Mouse (Mus musculus) neural tube, embryonic 11.5 days (tissue): ENCODE results near the gene Poc1b. TPM values are rescaled to one million over a fixed set of nuclear protein-coding genes. Genes with fewer than 3 reads are reported as not detected.

Source experiments
- ATAC-seq: fragments of 200-750 bp; cut with Nextera tagmentation; 2 replicates; pipeline ENCODE4 v1.8.0; 2017; ENCODE audit warnings: moderate number of reproducible peaks, mild to moderate bottlenecking, moderate TSS enrichment, moderate library complexity; ENCODE audit not compliant: insufficient read depth, low FRiP score, low TSS enrichment
- DNase-seq: peaks from one replicate; pipeline ENCODE4 v3.0.0-alpha.2; 2015; ENCODE audit warnings: low spot score
- H3K27ac ChIP-seq: fragments of 300-500 bp; sonication (generic); 2 replicates; pipeline ENCODE4 v1.5.1; 2014; ENCODE audit warnings: low read depth, mild to moderate bottlenecking, low read length
- H3K27me3 ChIP-seq: fragments of 300-500 bp; sonication (generic); 2 replicates; pipeline ENCODE4 v1.6.1; 2014; ENCODE audit warnings: mild to moderate bottlenecking, low read length, mixed read lengths; ENCODE audit not compliant: control insufficient read depth, insufficient read depth
- H3K36me3 ChIP-seq: fragments of 300-500 bp; sonication (generic); 2 replicates; pipeline ENCODE4 v1.6.1; 2014; ENCODE audit warnings: mild to moderate bottlenecking, low read length, moderate library complexity, mixed read lengths; ENCODE audit not compliant: control insufficient read depth, insufficient read depth
- H3K4me1 ChIP-seq: fragments of 300-500 bp; sonication (generic); 2 replicates; pipeline ENCODE4 v1.6.1; 2014; ENCODE audit warnings: low read length, mixed read lengths; ENCODE audit not compliant: control insufficient read depth, insufficient read depth
- H3K4me2 ChIP-seq: fragments of 300-500 bp; sonication (generic); 2 replicates; pipeline ENCODE4 v1.6.1; 2014; ENCODE audit warnings: low read depth, mild to moderate bottlenecking, moderate library complexity
- H3K4me3 ChIP-seq: fragments of 300-500 bp; sonication (generic); 2 replicates; pipeline ENCODE4 v1.5.1; 2014; ENCODE audit warnings: low read depth, low read length
- H3K9ac ChIP-seq: fragments of 300-500 bp; sonication (generic); 2 replicates; pipeline ENCODE4 v1.6.1; 2014; ENCODE audit warnings: mild to moderate bottlenecking, low read length
- H3K9me3 ChIP-seq: fragments of 300-500 bp; sonication (generic); 2 replicates; pipeline ENCODE4 v1.6.1; 2016; ENCODE audit warnings: low read length; ENCODE audit not compliant: control insufficient read depth
- WGBS: fragments of 180-500 bp; shearing (Covaris S2); extraction: QIAGEN DNeasy Blood & Tissue Kit; methylation state at CpG from one replicate; pipeline ENCODE4 v1.1.7; 2014; 5-methylcytosine and 5-hydroxymethylcytosine counted together
- polyA plus RNA-seq: library from polyadenylated mRNA; unstranded; fragments of >200 nt; fragmentation: Nextera tagmentation; extraction: Ambion mirVana; gene quantifications from 2 replicates; pipeline ENCODE4 v1.2.1, GENCODE M21; 2014

The Poc1b gene
- 33.0 and 39.4 TPM in 2 replicates for polyA plus RNA-seq

DNA sequence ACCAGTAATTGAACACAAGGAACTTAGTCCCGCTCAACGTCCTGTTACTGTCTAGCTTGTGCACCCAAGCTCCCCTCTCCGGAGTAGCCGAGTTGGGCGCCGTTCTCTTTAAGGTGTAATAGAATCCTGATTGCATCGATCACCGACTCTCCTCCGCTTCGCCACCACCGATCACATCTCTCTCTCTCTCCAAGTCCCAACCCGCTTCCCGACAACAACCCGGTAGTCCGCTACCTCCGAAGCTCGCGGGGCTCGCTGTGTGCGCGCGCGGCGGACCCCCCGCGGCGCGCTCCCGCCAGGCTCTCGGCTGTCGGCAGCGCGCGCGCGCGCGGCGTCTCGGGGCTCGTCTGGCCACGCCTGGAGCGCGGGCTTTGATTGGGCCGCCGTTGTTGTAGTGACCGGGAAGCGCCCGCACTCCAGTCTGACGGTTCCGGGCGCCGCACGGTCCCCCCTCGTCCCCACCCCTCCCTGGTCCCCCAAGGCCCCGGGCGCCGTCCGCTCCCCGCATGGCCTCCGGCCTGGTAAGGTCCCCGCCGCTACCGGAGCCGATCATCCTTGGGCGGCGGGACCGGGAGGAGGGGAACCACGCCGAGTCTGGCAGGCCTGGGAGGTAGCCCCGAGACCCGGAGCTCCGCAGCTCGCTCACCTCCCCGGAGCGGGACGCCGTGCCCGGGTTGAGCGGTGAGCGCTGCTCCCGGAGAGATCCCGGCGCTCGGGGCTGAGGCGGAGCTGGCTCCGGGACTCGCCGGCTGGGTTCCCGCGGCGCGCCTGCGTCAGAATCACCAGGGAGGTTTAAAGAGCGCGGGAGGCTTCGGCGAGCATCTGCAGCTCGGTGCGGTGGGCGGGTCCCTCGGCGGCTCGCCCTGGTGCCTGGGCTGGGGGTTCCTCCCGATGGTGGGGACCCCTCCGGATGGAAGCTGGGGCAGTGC, at the start of gene Poc1b:
Gene Poc1b, plus strand, starts transcription at position 334 of the 929 bp plus-strand sequence.
- H3K4me3 ChIP-seq: peak within 1 kb of the TSS; percentile 93
- peak within 1 kb of the TSS; percentile 87 for H3K9ac ChIP-seq
- H3K36me3 ChIP-seq: peaks cover 6% of the 10 kb centered on the region
- WGBS: under 1% methylated on average over 86 of the region's 106 CpGs
- DNase-seq: peak; percentile 94
- peaks cover 6% of the 10 kb centered on the region for H3K4me1 ChIP-seq
- H3K27ac ChIP-seq: peak within 1 kb of the TSS; percentile 85
- ATAC-seq: peak; percentile 97
- H3K4me2 ChIP-seq: peak within 1 kb of the TSS; percentile 95
- H3K27me3 ChIP-seq: no peaks in the 10 kb centered on the region
- no peaks in the 10 kb centered on the region for H3K9me3 ChIP-seq

DNA sequence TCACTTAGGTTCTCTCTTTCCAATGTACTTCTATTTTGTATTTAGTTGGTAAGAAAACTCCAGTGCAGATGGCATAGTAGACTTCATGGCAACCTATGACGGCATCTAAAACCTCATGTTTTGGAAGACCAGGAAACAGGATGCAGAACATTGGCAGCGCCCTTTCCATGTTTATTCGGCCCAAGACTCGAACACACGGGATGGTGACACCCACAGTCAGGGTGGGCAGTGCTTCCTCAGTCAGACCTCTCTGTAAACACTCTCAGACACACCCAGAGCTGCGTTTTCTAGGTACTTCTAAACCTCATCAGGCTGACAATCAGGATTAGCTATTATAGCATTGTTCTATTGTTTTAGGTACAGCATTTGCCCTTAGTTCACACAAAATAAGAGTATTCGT, 46.2 kb upstream of the Poc1b start:
- no peaks in the 10 kb centered on the region for H3K27me3 ChIP-seq
- no peak overlapping the region for H3K9ac ChIP-seq
- H3K36me3 ChIP-seq: no peaks in the 10 kb centered on the region
- DNase-seq: no peak
- no peaks in the 10 kb centered on the region for H3K4me1 ChIP-seq
- H3K4me3 ChIP-seq: no peak overlapping the region
- no peak overlapping the region for H3K27ac ChIP-seq
- H3K4me2 ChIP-seq: no peak overlapping the region
- no peak for ATAC-seq
- WGBS: 92% methylated on average over 7 of the region's 7 CpGs
- H3K9me3 ChIP-seq: no peaks in the 10 kb centered on the region

GRCm38 (mm10) chr10:99061418-99061817, 45.4 kb upstream of the Poc1b start:
- DNase-seq (no peak), ATAC-seq (no peak)
- H3K4me2 ChIP-seq: no peak overlapping the region
- no peak overlapping the region for H3K4me3 ChIP-seq
- H3K4me1 ChIP-seq: no peaks in the 10 kb centered on the region
- H3K9ac ChIP-seq: no peak overlapping the region
- H3K36me3 ChIP-seq: no peaks in the 10 kb centered on the region
- no peaks in the 10 kb centered on the region for H3K27me3 ChIP-seq
- WGBS: 93% methylated on average over 10 of the region's 10 CpGs
- no peak overlapping the region for H3K27ac ChIP-seq
- H3K9me3 ChIP-seq: no peaks in the 10 kb centered on the region

DNA sequence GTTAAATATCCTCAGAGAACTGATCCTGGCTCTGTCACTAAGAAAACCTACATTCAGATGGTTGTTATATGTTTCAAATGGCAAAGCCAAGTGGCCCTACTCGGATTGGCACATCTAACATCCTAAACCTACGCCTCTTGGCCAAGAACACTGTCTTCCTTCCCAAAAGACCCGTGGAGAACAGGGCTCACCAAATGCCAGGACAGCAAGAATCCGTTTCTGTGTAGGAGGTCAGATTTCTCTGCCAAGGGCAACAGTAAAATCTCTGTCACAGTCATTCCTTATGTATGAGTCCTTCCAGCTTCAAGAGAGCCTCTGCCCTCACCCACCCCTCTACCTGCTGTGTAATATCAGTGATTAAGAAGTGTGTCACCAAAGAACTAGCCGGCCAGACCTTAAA, 44.3 kb upstream of the Poc1b start:
- Histone ChIP-seq H3K4me1 (no peaks in the 10 kb centered on the region), H3K9ac (no peak overlapping the region), H3K36me3 (no peaks in the 10 kb centered on the region), H3K4me3 (no peak overlapping the region), H3K27ac (no peak overlapping the region), H3K9me3 (no peaks in the 10 kb centered on the region), H3K4me2 (no peak overlapping the region), H3K27me3 (no peaks in the 10 kb centered on the region)
- no peak for ATAC-seq
- 81% methylated on average over 5 of the region's 5 CpGs for WGBS
- DNase-seq: no peak

GRCm38 (mm10) chr10:99076113-99076895, 30.5 kb upstream of the Poc1b start:
- Histone ChIP-seq H3K4me3 (no peak overlapping the region), H3K27ac (no peak overlapping the region), H3K4me2 (no peak overlapping the region), H3K4me1 (no peaks in the 10 kb centered on the region), H3K36me3 (no peaks in the 10 kb centered on the region), H3K27me3 (no peaks in the 10 kb centered on the region), H3K9ac (no peak overlapping the region), H3K9me3 (no peaks in the 10 kb centered on the region)
- DNase-seq (peak; percentile 17), ATAC-seq (no peak)
- WGBS: 85% methylated on average over 18 of the region's 18 CpGs

GRCm38 (mm10) chr10:99078621-99079020, 28.2 kb upstream of the Poc1b start:
- no peak overlapping the region for H3K9ac ChIP-seq
- ATAC-seq: no peak
- no peaks in the 10 kb centered on the region for H3K27me3 ChIP-seq
- no peak overlapping the region for H3K4me3 ChIP-seq
- WGBS: 86% methylated on average over 2 of the region's 2 CpGs
- no peaks in the 10 kb centered on the region for H3K4me1 ChIP-seq
- H3K27ac ChIP-seq: no peak overlapping the region
- DNase-seq: no peak
- H3K4me2 ChIP-seq: no peak overlapping the region
- H3K9me3 ChIP-seq: no peaks in the 10 kb centered on the region
- no peaks in the 10 kb centered on the region for H3K36me3 ChIP-seq

DNA sequence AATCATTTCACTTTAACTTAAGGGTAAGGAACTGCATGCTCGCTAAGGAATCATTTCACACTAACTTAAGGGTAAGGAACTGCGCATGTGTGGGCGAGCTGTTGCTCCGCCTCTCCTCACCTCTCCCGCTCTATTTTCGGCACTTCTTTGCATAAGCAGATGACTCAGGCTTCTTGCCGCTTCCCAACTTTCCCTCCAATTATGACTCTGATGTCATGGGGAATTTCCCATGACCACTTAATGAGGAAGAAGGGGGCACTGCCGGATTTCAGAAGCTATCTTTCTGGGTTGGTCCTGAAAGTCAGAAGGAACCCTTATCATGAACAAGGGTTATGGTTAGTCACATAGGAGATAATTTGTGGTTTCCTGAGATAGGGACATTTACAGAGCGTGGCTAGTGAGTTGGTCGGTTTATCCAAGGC, 25.3 kb upstream of the Poc1b start:
- no peak for DNase-seq
- Histone ChIP-seq H3K4me2 (no peak overlapping the region), H3K27ac (no peak overlapping the region), H3K36me3 (no peaks in the 10 kb centered on the region), H3K9me3 (no peaks in the 10 kb centered on the region), H3K27me3 (no peaks in the 10 kb centered on the region), H3K9ac (no peak overlapping the region), H3K4me1 (no peaks in the 10 kb centered on the region), H3K4me3 (no peak overlapping the region)
- WGBS: 91% methylated on average over 10 of the region's 10 CpGs
- no peak for ATAC-seq

DNA sequence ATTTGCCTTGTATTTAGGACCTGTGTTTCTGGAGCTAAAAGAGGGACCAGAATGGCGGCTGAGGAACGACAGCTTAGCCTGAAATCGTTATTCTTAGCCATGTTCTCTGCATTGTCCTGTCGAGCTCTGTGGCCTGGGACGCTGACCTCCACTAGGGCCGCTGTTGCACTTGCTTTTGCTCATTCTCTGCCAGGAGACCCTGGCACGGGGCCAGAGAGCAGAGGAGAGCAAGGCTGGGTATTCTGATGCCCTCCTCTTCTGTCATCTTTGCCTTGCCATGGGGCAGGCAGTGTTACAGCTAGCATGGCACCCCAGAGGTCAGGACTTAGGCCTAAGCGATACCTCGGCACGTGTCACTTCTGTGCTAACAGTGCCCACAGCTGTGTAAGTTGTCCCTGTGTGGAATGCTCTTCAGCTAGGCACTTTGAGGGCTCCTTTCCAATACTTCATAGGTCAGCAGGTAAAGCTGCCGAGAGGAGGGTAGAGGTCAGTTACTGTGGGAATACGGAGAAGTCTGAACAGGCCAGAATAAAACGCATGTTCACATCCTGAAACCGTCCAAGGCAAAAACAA, 23.3 kb upstream of the Poc1b start:
- Histone ChIP-seq H3K4me3 (no peak overlapping the region), H3K36me3 (no peaks in the 10 kb centered on the region), H3K4me1 (no peaks in the 10 kb centered on the region), H3K27ac (no peak overlapping the region), H3K4me2 (no peak overlapping the region), H3K9ac (no peak overlapping the region), H3K27me3 (no peaks in the 10 kb centered on the region), H3K9me3 (no peaks in the 10 kb centered on the region)
- no peak for DNase-seq
- 91% methylated on average over 14 of the region's 14 CpGs for WGBS
- no peak for ATAC-seq
